7 mouse cellular contexts compared by ENCODE assay signal in the genomic region with DNA sequence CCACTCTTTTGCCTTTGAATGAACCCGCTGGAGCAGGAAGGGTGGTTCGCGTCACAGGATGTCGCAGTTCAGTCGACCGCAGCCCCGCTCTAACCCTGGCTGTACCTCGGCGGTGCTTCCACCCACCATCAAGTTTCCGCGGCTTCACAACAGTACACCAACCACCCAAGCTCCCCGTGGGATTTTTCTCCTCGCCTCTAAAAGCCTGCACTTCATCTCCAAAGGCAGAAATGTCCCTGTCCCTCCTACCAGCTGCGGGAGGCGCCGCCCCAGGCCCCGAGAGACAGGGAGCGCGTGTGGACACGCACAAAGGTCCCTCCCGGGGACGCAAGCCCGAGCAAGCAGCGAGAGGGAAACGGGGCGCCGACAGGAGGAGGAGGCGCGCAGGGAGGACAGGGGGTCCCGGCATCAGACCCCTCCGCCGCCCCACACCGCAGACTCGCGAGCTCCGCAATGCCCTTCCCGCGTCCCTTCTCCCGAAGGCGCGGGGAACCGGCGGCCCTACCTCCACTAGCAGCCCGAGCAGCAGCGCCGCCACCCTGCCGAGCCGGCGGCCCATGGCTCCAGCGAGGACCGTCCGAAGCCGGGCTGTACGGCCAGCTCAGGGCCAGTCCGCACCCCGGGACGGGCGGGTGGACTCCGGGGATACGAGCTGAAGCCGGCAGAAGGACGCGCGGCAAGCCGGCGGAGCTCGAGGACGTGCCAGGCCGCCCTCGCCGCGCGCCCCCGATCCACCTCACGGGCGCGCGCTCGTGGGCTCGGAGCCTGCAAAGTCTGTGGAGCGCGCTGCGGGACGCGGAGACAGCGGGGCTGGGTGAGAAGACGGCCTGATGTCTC. TPM values are rescaled to one million over a fixed set of nuclear protein-coding genes. Genes with fewer than 3 reads are reported as not detected.
DNase-seq lines count a peak whose midpoint lies in the region; ATAC-seq and TF ChIP-seq lines count a peak whose summit lies in the region.

A gene (minus strand): TSS at position 738 of the 837 bp plus-strand sequence.

- H3K9ac ChIP-seq in embryonic facial prominence, embryonic 12.5 days, result peak within 1 kb of the TSS; percentile 94
- peak within 1 kb of the TSS; percentile 95 for H3K9ac ChIP-seq in limb, embryonic 12.5 days (replicated peaks)
- H3K9ac ChIP-seq in midbrain, embryonic 14.5 days (replicated peaks; ENCODE audit: low read length), result peak within 1 kb of the TSS; percentile 99

- H3K9me3 ChIP-seq in embryonic facial prominence, embryonic 12.5 days, result no peaks in the 10 kb centered on the region
- no peaks in the 10 kb centered on the region for H3K9me3 ChIP-seq in limb, embryonic 12.5 days
- no peaks in the 10 kb centered on the region for H3K9me3 ChIP-seq in midbrain, embryonic 14.5 days (ENCODE audit: control insufficient read depth, low read length)

- no peak for TF ChIP-seq POLR2A in kidney, adult 2 months (IDR thresholded peaks at IDR 0.05; ENCODE audit: low read depth, low read length)

- peak within 1 kb of the TSS; percentile 59 for H3K4me2 ChIP-seq in embryonic facial prominence, embryonic 12.5 days (replicated peaks)
- peak within 1 kb of the TSS; percentile 67 for H3K4me2 ChIP-seq in limb, embryonic 12.5 days
- H3K4me2 ChIP-seq in midbrain, embryonic 14.5 days (ENCODE audit: low read length), result peak within 1 kb of the TSS; percentile 62

- H3K36me3 ChIP-seq in embryonic facial prominence, embryonic 12.5 days, result no peaks in the 10 kb centered on the region
- H3K36me3 ChIP-seq in kidney, adult 2 months (ENCODE audit: control insufficient read depth, insufficient read depth, low read length), result no peaks in the 10 kb centered on the region
- H3K36me3 ChIP-seq in limb, embryonic 12.5 days, result peaks cover 3% of the 10 kb centered on the region; the same call in 1 of the 2 replicates
- H3K36me3 ChIP-seq in midbrain, embryonic 14.5 days (ENCODE audit: control insufficient read depth, insufficient read depth, low read length), result no peaks in the 10 kb centered on the region

- under 1% methylated on average over 85 of the region's 87 CpGs for WGBS in embryonic facial prominence, embryonic 12.5 days
- under 1% methylated on average over 87 of the region's 87 CpGs for WGBS in kidney, adult 2 months
- under 1% methylated on average over 76 of the region's 87 CpGs for WGBS in limb, embryonic 12.5 days
- WGBS in midbrain, embryonic 14.5 days, result under 1% methylated on average over 87 of the region's 87 CpGs

- H3K27me3 ChIP-seq in embryonic facial prominence, embryonic 12.5 days, result no peaks in the 10 kb centered on the region
- H3K27me3 ChIP-seq in kidney, adult 2 months (replicated peaks; ENCODE audit: control insufficient read depth, insufficient read depth, low read length), result no peaks in the 10 kb centered on the region
- H3K27me3 ChIP-seq in limb, embryonic 12.5 days, result no peaks in the 10 kb centered on the region
- H3K27me3 ChIP-seq in midbrain, embryonic 14.5 days (ENCODE audit: control insufficient read depth, insufficient read depth, low read length), result no peaks in the 10 kb centered on the region

- DNase-seq in adrenal gland, postnatal 25 days, result peak; percentile 74
- DNase-seq in heart, adult 18-20 months, result peak; percentile 69 to 78
- peak; percentile 69 for DNase-seq in kidney, adult 2 months
- peak; percentile 94 for DNase-seq in midbrain, embryonic 14.5 days
- peak; percentile 77 for DNase-seq in spleen, adult 12 weeks (ENCODE audit: low spot score)

- H3K4me3 ChIP-seq in embryonic facial prominence, embryonic 12.5 days, result peak within 1 kb of the TSS; percentile 89
- peak within 1 kb of the TSS; percentile 75 for H3K4me3 ChIP-seq in kidney, adult 2 months (ENCODE audit: insufficient read depth, low read depth, low read length)
- H3K4me3 ChIP-seq in limb, embryonic 12.5 days (replicated peaks), result peak within 1 kb of the TSS; percentile 86
- H3K4me3 ChIP-seq in midbrain, embryonic 14.5 days (replicated peaks; ENCODE audit: low read depth, low read length), result peak within 1 kb of the TSS; percentile 95

- H3K27ac ChIP-seq in embryonic facial prominence, embryonic 12.5 days, result peak within 1 kb of the TSS; percentile 94
- peak within 1 kb of the TSS; percentile 19 for H3K27ac ChIP-seq in kidney, adult 2 months (ENCODE audit: insufficient read depth, low read depth, low read length)
- H3K27ac ChIP-seq in limb, embryonic 12.5 days, result peak within 1 kb of the TSS; percentile 95
- H3K27ac ChIP-seq in midbrain, embryonic 14.5 days (replicated peaks; ENCODE audit: low read depth, low read length), result peak within 1 kb of the TSS; percentile 97

- peak; percentile 84 for ATAC-seq in embryonic facial prominence, embryonic 12.5 days (ENCODE audit: insufficient number of reproducible peaks, insufficient read depth, low FRiP score, low TSS enrichment)
- peak; percentile 85 for ATAC-seq in limb, embryonic 12.5 days (ENCODE audit: insufficient number of reproducible peaks, insufficient read depth, low FRiP score, low TSS enrichment, low read depth)
- peak; percentile 90 for ATAC-seq in midbrain, embryonic 14.5 days (ENCODE audit: low FRiP score, low TSS enrichment)

- H3K4me1 ChIP-seq in embryonic facial prominence, embryonic 12.5 days, result peaks cover 6% of the 10 kb centered on the region; the same call in 1 of the 2 replicates
- no peaks in the 10 kb centered on the region; the same call in 1 of the 2 replicates for H3K4me1 ChIP-seq in kidney, adult 2 months (ENCODE audit: control insufficient read depth, insufficient read depth, low read length)
- H3K4me1 ChIP-seq in limb, embryonic 12.5 days (replicated peaks), result peaks cover 5% of the 10 kb centered on the region
- H3K4me1 ChIP-seq in midbrain, embryonic 14.5 days (ENCODE audit: control insufficient read depth, insufficient read depth, low read length), result peaks cover 12% of the 10 kb centered on the region

- no peak for TF ChIP-seq CTCF in kidney, adult 2 months (conservative IDR thresholded peaks at IDR 0.05; ENCODE audit: insufficient read depth, insufficient read length, low read depth, low read length)

RNA-seq across cellular contexts. Expression of the gene that starts here (rescaled TPM):
- total RNA-seq in adrenal gland, postnatal 25 days (2021), result 14.8 and 16.2 TPM in 2 replicates
- polyA plus RNA-seq in embryonic facial prominence, embryonic 12.5 days (2016; fragmentation: Nextera tagmentation; extraction: Ambion mirVana), result 71.2 and 76.2 TPM in 2 replicates
- 10 to 100 TPM; 22.8 to 22.9 TPM for total RNA-seq in heart, adult 18-20 months (2021)
- 6.6 and 9.1 TPM in 2 replicates for polyA plus RNA-seq in kidney, adult 2 months (2012; rRNA removed)
- 59.8 and 63.7 TPM in 2 replicates for polyA plus RNA-seq in limb, embryonic 12.5 days (2016; fragmentation: Nextera tagmentation; extraction: Ambion mirVana)
- 102 and 109 TPM in 2 replicates for polyA plus RNA-seq in midbrain, embryonic 14.5 days (2014; fragmentation: Nextera tagmentation; extraction: Ambion mirVana)

Comparison
In these comparisons a context has a peak if more than half of its experiments do, and no peak if none do; other contexts are left out.
1. Peak in every context shown above with its lines: DNase-seq, ATAC-seq, H3K4me3 ChIP-seq and H3K27ac ChIP-seq.
2. H3K27ac ChIP-seq: peak in every context shown above with its lines; median percentile 97 in midbrain, embryonic 14.5 days; 95 in limb, embryonic 12.5 days; 94 in embryonic facial prominence, embryonic 12.5 days; 19 in kidney, adult 2 months.